Mouse (Mus musculus): ENCODE measurements around the gene Zfp580. TPM values are rescaled to one million over a fixed set of nuclear protein-coding genes. Genes with fewer than 3 reads are reported as not detected.

The Zfp580 gene
- polyA plus RNA-seq, 1 experiment from 2014 or later, result 16.9 TPM

DNA sequence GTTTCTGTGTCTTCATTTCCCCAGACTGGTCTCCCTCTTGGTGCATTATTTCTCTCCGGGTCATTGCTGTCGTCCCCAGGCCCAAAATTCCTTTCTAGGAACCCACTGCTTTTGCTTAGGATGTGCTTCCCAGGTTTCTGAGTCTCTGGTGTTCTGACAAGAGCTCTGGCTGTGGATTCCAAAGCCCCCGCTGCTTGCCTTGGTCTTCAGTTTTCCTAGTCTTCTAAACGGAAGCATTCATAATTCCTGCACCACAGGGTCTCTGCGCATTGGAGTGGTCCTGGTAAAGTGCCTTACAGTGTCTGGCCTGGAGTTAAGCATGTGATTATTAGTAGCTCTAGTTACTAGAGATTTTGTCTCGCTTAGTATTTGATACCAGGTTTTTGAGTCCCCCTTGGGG lies 29.5 kb downstream of the Zfp580 start:
- Histone ChIP-seq H3K4me1 (replicated peaks; ENCODE audit: control insufficient read depth, insufficient read depth, low read length) (no peaks in the 10 kb centered on the region), H3K27ac (ENCODE audit: low read depth, low read length) (peak overlapping the region; percentile 99), H3K36me3 (ENCODE audit: control insufficient read depth, insufficient read depth) (peaks cover 35% of the 10 kb centered on the region), H3K4me3 (ENCODE audit: low read depth, low read length) (peak overlapping the region; percentile 95), H3K9ac (ENCODE audit: low read depth, low read length) (peak overlapping the region; percentile 98), H3K27me3 (replicated peaks; ENCODE audit: control insufficient read depth, insufficient read depth, low read length) (no peaks in the 10 kb centered on the region), H3K4me2 (replicated peaks; ENCODE audit: low read depth) (peak overlapping the region; percentile 75), H3K9me3 (ENCODE audit: control insufficient read depth) (no peaks in the 10 kb centered on the region)
- no peak for ATAC-seq
- no peak for TF ChIP-seq CTCF (IDR thresholded peaks at IDR 0.05; ENCODE audit: low read depth)
- 6% methylated on average over 6 of the region's 6 CpGs for WGBS

GRCm38 (mm10) chr7:5081241-5081640 lies 29.9 kb downstream of the Zfp580 start:
- peak overlapping the region; percentile 75 for H3K4me2 ChIP-seq (replicated peaks; ENCODE audit: low read depth)
- 31% methylated on average over 6 of the region's 6 CpGs for WGBS
- peaks cover 32% of the 10 kb centered on the region for H3K36me3 ChIP-seq (ENCODE audit: control insufficient read depth, insufficient read depth)
- peak overlapping the region; percentile 98 for H3K9ac ChIP-seq (ENCODE audit: low read depth, low read length)
- peak overlapping the region; percentile 95 for H3K4me3 ChIP-seq (ENCODE audit: low read depth, low read length)
- no peaks in the 10 kb centered on the region for H3K9me3 ChIP-seq (ENCODE audit: control insufficient read depth)
- peak overlapping the region; percentile 99 for H3K27ac ChIP-seq (ENCODE audit: low read depth, low read length)
- ATAC-seq, result no peak
- H3K4me1 ChIP-seq (replicated peaks; ENCODE audit: control insufficient read depth, insufficient read depth, low read length), result no peaks in the 10 kb centered on the region
- TF ChIP-seq CTCF (IDR thresholded peaks at IDR 0.05; ENCODE audit: low read depth), result peak; percentile 29
- H3K27me3 ChIP-seq (replicated peaks; ENCODE audit: control insufficient read depth, insufficient read depth, low read length), result no peaks in the 10 kb centered on the region

DNA sequence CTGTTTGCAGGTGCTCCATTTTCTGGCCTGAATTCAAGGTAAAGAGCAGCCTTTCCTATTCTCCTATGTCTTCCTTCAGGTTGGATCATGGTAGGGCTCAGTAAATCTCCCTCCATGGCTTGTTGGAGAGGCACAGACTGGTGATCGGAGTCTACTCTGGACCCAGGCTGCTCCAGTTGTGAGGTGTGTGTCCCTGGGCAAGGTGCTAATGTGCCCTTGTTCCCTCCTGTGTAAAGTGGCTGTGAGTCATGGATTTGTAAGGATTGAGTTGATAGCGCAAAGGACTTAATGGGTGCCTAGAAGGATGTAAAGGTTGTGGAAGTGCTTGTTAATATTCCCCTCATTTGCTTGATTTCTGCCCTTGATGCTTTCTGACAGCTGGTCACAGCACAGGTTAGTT lies 30.6 kb downstream of the Zfp580 start:
- peaks cover 25% of the 10 kb centered on the region for H3K36me3 ChIP-seq (ENCODE audit: control insufficient read depth, insufficient read depth)
- H3K9ac ChIP-seq (ENCODE audit: low read depth, low read length), result peak overlapping the region; percentile 98; the same call in 1 of the 2 replicates
- TF ChIP-seq CTCF (IDR thresholded peaks at IDR 0.05; ENCODE audit: low read depth), result no peak
- H3K4me3 ChIP-seq (ENCODE audit: low read depth, low read length), result peak overlapping the region; percentile 95; the same call in 1 of the 2 replicates
- peak; percentile 44 for ATAC-seq
- H3K4me2 ChIP-seq (replicated peaks; ENCODE audit: low read depth), result peak overlapping the region; percentile 75
- peaks cover 2% of the 10 kb centered on the region; the same call in 1 of the 2 replicates for H3K4me1 ChIP-seq (replicated peaks; ENCODE audit: control insufficient read depth, insufficient read depth, low read length)
- H3K27ac ChIP-seq (ENCODE audit: low read depth, low read length), result peak overlapping the region; percentile 99
- H3K27me3 ChIP-seq (replicated peaks; ENCODE audit: control insufficient read depth, insufficient read depth, low read length), result no peaks in the 10 kb centered on the region
- 57% methylated on average over 2 of the region's 2 CpGs for WGBS
- no peaks in the 10 kb centered on the region for H3K9me3 ChIP-seq (ENCODE audit: control insufficient read depth)

GRCm38 (mm10) chr7:5083325-5084105 lies 32.2 kb downstream of the Zfp580 start:
- Histone ChIP-seq H3K36me3 (ENCODE audit: control insufficient read depth, insufficient read depth) (peaks cover 12% of the 10 kb centered on the region), H3K4me2 (replicated peaks; ENCODE audit: low read depth) (peak overlapping the region; percentile 39)

DNA sequence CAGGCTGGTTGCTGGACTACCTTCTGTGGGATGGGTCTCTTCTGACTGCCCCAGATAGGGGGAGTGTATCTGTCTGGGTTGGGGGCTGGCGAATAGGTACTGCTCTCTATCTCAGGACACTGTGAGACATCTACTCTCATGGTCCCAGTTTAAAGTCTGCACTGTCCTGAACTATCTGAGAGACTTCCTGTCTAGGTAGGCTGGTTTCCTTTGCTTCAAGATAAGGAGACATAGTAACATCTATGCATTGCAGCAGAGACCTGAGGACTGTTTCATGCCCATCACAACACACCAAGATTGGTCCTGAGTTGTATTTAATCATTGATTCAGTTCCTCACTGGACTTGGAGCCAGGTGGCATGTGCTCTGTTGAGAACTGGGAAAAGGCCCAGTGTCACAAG lies 34.2 kb downstream of the Zfp580 start:
- H3K27ac ChIP-seq (ENCODE audit: low read depth, low read length), result peak overlapping the region; percentile 55
- 94% methylated on average over 1 of the region's 1 CpGs for WGBS
- no peak for ATAC-seq
- peak overlapping the region; percentile 38; the same call in 1 of the 2 replicates for H3K9ac ChIP-seq (ENCODE audit: low read depth, low read length)
- no peaks in the 10 kb centered on the region for H3K9me3 ChIP-seq (ENCODE audit: control insufficient read depth)
- H3K4me3 ChIP-seq (ENCODE audit: low read depth, low read length), result no peak overlapping the region
- peaks cover 9% of the 10 kb centered on the region; the same call in 1 of the 2 replicates for H3K4me1 ChIP-seq (replicated peaks; ENCODE audit: control insufficient read depth, insufficient read depth, low read length)
- H3K36me3 ChIP-seq (ENCODE audit: control insufficient read depth, insufficient read depth), result peaks cover 17% of the 10 kb centered on the region
- H3K27me3 ChIP-seq (replicated peaks; ENCODE audit: control insufficient read depth, insufficient read depth, low read length), result no peaks in the 10 kb centered on the region
- no peak overlapping the region for H3K4me2 ChIP-seq (replicated peaks; ENCODE audit: low read depth)
- TF ChIP-seq CTCF (IDR thresholded peaks at IDR 0.05; ENCODE audit: low read depth), result no peak

More at GRCm38 (mm10) chr7:5083325-5084105, 32.2 kb downstream of the Zfp580 start:
- Histone ChIP-seq H3K9ac (ENCODE audit: low read depth, low read length) (0 out of 2 replicates have a peak overlapping the region, but pooled peaks have one; percentile 13), H3K27ac (ENCODE audit: low read depth, low read length) (peak overlapping the region; percentile 99), H3K27me3 (replicated peaks; ENCODE audit: control insufficient read depth, insufficient read depth, low read length) (no peaks in the 10 kb centered on the region), H3K4me1 (replicated peaks; ENCODE audit: control insufficient read depth, insufficient read depth, low read length) (peaks cover 5% of the 10 kb centered on the region; the same call in 1 of the 2 replicates), H3K4me3 (ENCODE audit: low read depth, low read length) (no peak overlapping the region), H3K9me3 (ENCODE audit: control insufficient read depth) (no peaks in the 10 kb centered on the region)
- ATAC-seq, result peak; percentile 58
- no peak for TF ChIP-seq CTCF (IDR thresholded peaks at IDR 0.05; ENCODE audit: low read depth)
- 63% methylated on average over 18 of the region's 18 CpGs for WGBS

DNA sequence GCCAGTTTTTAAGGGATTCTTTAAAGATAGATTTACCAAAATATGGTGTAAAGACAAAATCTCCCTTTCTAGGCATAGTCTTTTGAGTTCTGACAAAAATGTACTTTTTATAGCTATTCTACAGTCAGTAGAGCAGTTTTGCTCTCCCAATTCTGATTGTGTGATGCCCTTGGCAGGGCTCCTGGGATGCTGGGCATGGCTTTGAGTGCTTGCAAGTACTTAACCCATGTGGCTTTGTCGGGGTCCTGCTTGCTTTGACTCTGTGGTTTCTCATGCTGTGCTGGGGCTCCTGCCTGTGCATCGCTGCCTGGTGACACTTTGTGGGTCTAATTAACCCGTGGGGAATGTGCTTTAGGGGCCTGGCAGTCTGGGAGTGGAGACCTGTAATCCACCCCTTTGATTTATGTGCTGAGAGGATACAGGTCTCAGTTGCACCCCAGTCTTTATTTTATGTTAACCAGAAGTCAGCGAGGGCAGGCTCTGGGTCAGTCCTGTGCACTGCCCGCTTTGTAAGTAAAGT lies 35.6 kb downstream of the Zfp580 start:
- Histone ChIP-seq H3K9ac (ENCODE audit: low read depth, low read length) (peak overlapping the region; percentile 37), H3K4me3 (ENCODE audit: low read depth, low read length) (no peak overlapping the region), H3K36me3 (ENCODE audit: control insufficient read depth, insufficient read depth) (peaks cover 32% of the 10 kb centered on the region), H3K27ac (ENCODE audit: low read depth, low read length) (peak overlapping the region; percentile 77), H3K27me3 (replicated peaks; ENCODE audit: control insufficient read depth, insufficient read depth, low read length) (no peaks in the 10 kb centered on the region), H3K9me3 (ENCODE audit: control insufficient read depth) (no peaks in the 10 kb centered on the region), H3K4me1 (replicated peaks; ENCODE audit: control insufficient read depth, insufficient read depth, low read length) (peaks cover 12% of the 10 kb centered on the region; the same call in 1 of the 2 replicates), H3K4me2 (replicated peaks; ENCODE audit: low read depth) (peak overlapping the region; percentile 33; the same call in 1 of the 2 replicates)
- no peak for TF ChIP-seq CTCF (IDR thresholded peaks at IDR 0.05; ENCODE audit: low read depth)
- no peak for ATAC-seq
- WGBS, result 61% methylated on average over 5 of the region's 5 CpGs
